Mouse (Mus musculus): ENCODE results near the gene Vmn1r95.
"Not testable (repeated sequence)": the region's sequence is repeated elsewhere in the genome, so short reads cannot be mapped to it uniquely, and the experiment has no call there.

Vmn1r95 gene

DNA sequence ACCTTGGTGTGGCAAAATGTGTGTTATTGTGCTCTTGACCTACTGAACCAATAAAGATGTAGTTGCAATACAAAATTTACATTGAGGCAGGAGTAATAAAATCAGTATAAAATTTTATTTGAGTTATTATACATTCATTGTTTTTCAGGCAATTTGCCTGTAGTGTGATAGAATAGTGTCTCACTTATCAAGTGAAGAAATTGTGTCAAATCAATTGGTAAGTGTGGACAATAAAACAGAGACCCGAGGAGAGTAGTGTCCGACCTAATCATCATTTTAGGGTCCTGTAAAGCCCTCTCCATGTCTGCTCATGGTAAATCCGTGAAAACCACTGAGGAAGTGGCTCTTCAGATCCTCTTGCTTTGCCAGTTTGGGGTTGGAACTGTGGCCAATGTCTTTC is at the start of gene Vmn1r95:
Gene Vmn1r95 (plus strand): TSS at position 301 of the 400 bp plus-strand sequence.
- DNase-seq: not testable (repeated sequence)

DNA sequence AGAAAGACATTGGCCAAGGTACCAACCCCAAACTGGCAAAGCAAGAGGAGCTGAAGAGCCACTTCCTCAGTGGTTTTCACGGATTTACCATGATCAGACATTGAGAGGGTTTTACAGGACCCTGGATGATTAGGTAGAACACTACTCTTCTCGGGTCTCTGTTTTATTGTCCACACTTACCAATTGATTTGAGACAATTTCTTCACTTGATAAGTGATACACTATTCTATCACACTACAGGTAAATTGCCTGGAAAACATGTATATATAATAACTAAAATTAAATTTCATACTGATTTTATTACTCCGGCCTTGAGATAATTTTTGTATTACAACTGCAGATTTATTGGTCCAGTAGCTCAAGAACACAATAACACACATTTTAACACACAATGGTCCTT is 25.2 kb upstream of the Vmn1r95 start, which contains the start of gene Vmn1r94:
Gene Vmn1r94 (minus strand): TSS at position 101 of the 400 bp plus-strand sequence.
- DNase-seq: not testable (repeated sequence)

DNA sequence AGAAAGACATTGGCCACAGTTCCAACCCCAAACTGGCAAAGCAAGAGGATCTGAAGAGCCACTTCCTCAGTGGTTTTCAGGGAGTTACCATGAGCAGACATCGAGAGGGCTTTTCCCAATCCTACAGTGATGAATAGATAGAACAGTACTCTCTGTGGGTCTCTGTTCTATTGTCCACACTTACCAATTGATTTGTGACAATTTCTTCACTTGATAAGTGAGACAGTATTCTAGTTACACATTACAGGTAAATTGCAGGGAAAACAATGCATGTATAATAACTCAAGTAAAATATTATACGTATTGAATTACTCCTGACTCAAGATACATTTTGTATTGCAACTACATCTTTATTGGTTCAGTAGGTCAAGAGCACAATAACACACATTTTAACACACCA is 12.0 kb downstream of the Vmn1r95 start, which contains the start of gene Gm6164:
Gene Gm6164 (minus strand): TSS at position 101 of the 400 bp plus-strand sequence.
- not testable (repeated sequence) for DNase-seq

- DNase-seq: not testable (repeated sequence)
These were observed 40.2 kb downstream of the Vmn1r95 start, which contains the start of gene Gm4498 for GRCm38 (mm10) chr7:20233728-20234127. Gene Gm4498, minus strand, starts transcription at chr7:20233828.
